Mouse (Mus musculus): Measurements from ENCODE around the gene Mvb12b. TPM values are rescaled to one million over a fixed set of nuclear protein-coding genes. Genes with fewer than 3 reads are reported as not detected.
"Not testable (repeated sequence)": the region's sequence is repeated elsewhere in the genome, so short reads cannot be mapped to it uniquely, and the experiment has no call there.

Mvb12b gene
- total and polyA plus RNA-seq, 3 experiments: 7.2 to 51.4 (median 46.2) TPM

GRCm38 (mm10) chr2:33914998-33915397 is 27.3 kb upstream of the Mvb12b start:
- no peak overlapping the region for H3K4me3 ChIP-seq (ENCODE audit: low read depth, low read length)
- H3K4me1 ChIP-seq (ENCODE audit: insufficient read depth, low read depth, low read length): 0 out of 2 replicates have a peak, but pooled peaks cover 4% of the 10 kb centered on the region
- no peaks in the 10 kb centered on the region for H3K36me3 ChIP-seq (replicated peaks)
- H3K27me3 ChIP-seq (ENCODE audit: insufficient read depth, low read length): peaks cover 36% of the 10 kb centered on the region
- no peak for TF ChIP-seq TAL1 (conservative IDR thresholded peaks at IDR 0.05; ENCODE audit: low read depth, low read length)
- TF ChIP-seq CTCF (IDR thresholded peaks at IDR 0.05; ENCODE audit: low read depth, low read length): no peak
- TF ChIP-seq GATA2 (IDR thresholded peaks at IDR 0.05; ENCODE audit: borderline replicate concordance, low read depth, low read length): no peak
- no peak for TF ChIP-seq GATA1 (IDR thresholded peaks at IDR 0.05; ENCODE audit: borderline replicate concordance, low read length)
- no peak for TF ChIP-seq POLR2AphosphoS5 (IDR thresholded peaks at IDR 0.05; ENCODE audit: insufficient replicate concordance, low read depth, low read length)
- ATAC-seq (ENCODE audit: extremely low read depth, insufficient number of reproducible peaks, low FRiP score, poor library complexity, severe bottlenecking) (no peak), DNase-seq (ENCODE audit: low spot score) (no peak)
- H3K9me3 ChIP-seq (replicated peaks): peaks cover 4% of the 10 kb centered on the region

DNA sequence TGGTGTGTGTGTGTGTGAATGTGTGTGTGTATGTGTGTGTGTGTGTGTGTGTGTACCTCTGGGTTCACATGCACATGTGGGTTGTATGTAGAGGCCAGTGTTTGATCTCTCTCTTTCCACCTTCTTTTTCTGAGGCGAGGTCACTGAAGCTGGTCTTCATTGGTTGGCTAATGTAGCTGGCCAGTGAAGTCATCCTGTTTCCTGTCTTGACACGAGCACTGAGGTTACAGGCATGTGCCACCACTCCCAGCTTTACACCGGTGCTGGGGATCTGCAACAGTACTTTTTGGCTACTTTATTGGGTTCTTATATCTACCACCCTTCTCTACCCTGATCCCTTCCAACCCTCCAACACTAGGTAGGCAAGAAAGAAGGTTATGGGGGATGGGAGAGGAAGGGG is 26.6 kb upstream of the Mvb12b start:
- DNase-seq (ENCODE audit: low spot score): no peak
- no peak for ATAC-seq (ENCODE audit: extremely low read depth, insufficient number of reproducible peaks, low FRiP score, poor library complexity, severe bottlenecking)
- H3K4me3 ChIP-seq (ENCODE audit: low read depth, low read length): no peak overlapping the region
- H3K27me3 ChIP-seq (ENCODE audit: insufficient read depth, low read length): peaks cover 38% of the 10 kb centered on the region
- no peaks in the 10 kb centered on the region for H3K36me3 ChIP-seq (replicated peaks)
- TF ChIP-seq TAL1 (conservative IDR thresholded peaks at IDR 0.05; ENCODE audit: low read depth, low read length): no peak
- TF ChIP-seq POLR2AphosphoS5 (IDR thresholded peaks at IDR 0.05; ENCODE audit: insufficient replicate concordance, low read depth, low read length): no peak
- no peak for TF ChIP-seq GATA2 (IDR thresholded peaks at IDR 0.05; ENCODE audit: borderline replicate concordance, low read depth, low read length)
- no peak for TF ChIP-seq GATA1 (IDR thresholded peaks at IDR 0.05; ENCODE audit: borderline replicate concordance, low read length)
- no peak for TF ChIP-seq CTCF (IDR thresholded peaks at IDR 0.05; ENCODE audit: low read depth, low read length)
- peaks cover 4% of the 10 kb centered on the region for H3K9me3 ChIP-seq (replicated peaks)
- 0 out of 2 replicates have a peak, but pooled peaks cover 4% of the 10 kb centered on the region for H3K4me1 ChIP-seq (ENCODE audit: insufficient read depth, low read depth, low read length)

DNA sequence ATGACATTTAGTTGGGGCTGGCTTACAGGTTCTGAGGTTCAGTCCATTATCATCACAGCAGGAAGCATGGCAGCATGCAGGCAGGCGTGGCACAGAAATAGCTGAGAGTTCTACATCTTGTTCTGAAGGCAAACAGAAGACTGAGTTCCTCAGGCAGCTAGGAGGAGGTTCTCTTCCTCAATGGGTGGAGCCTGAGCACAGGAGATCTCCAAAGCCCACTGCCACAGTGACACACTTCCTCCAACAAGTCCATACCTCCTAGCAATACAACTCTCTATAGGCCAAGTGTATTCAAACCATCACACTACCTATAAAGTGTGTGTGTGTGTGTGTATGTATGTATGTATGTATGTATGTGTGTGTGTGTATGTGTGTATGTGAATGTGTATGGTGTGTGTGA is 25.9 kb upstream of the Mvb12b start:
- not testable (repeated sequence) for ATAC-seq (ENCODE audit: extremely low read depth, insufficient number of reproducible peaks, low FRiP score, poor library complexity, severe bottlenecking); H3K4me3 ChIP-seq (ENCODE audit: low read depth, low read length); H3K4me1 ChIP-seq (ENCODE audit: insufficient read depth, low read depth, low read length); H3K9me3 ChIP-seq (replicated peaks); DNase-seq (ENCODE audit: low spot score); H3K36me3 ChIP-seq (replicated peaks)
- peaks cover 44% of the 10 kb centered on the region for H3K27me3 ChIP-seq (ENCODE audit: insufficient read depth, low read length)

DNA sequence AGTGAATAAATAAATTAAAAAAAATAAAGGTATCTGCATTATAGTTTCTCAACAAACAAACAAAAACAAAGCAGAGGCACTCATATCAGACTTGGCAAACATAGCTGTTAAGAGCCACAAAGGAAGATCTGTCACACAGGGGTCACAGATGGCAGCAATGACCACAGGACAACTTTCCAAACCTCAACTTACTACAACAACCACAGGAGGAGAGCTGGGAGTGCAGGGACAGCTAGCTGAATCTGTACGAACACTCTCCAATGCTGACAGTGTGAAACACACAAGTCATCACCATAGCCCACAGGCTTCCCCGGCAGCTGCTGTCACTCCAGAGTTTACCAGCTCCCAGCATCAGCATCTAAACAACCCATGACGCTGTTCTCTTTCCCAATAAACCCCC is 25.0 kb upstream of the Mvb12b start:
- no peak for TF ChIP-seq POLR2AphosphoS5 (IDR thresholded peaks at IDR 0.05; ENCODE audit: insufficient replicate concordance, low read depth, low read length)
- no peak overlapping the region for H3K4me3 ChIP-seq (ENCODE audit: low read depth, low read length)
- H3K4me1 ChIP-seq (ENCODE audit: insufficient read depth, low read depth, low read length): 0 out of 2 replicates have a peak, but pooled peaks cover 4% of the 10 kb centered on the region
- H3K9me3 ChIP-seq (replicated peaks): peaks cover 4% of the 10 kb centered on the region
- H3K27me3 ChIP-seq (ENCODE audit: insufficient read depth, low read length): peaks cover 46% of the 10 kb centered on the region
- DNase-seq (ENCODE audit: low spot score): no peak
- no peak for ATAC-seq (ENCODE audit: extremely low read depth, insufficient number of reproducible peaks, low FRiP score, poor library complexity, severe bottlenecking)
- H3K36me3 ChIP-seq (replicated peaks): no peaks in the 10 kb centered on the region

DNA sequence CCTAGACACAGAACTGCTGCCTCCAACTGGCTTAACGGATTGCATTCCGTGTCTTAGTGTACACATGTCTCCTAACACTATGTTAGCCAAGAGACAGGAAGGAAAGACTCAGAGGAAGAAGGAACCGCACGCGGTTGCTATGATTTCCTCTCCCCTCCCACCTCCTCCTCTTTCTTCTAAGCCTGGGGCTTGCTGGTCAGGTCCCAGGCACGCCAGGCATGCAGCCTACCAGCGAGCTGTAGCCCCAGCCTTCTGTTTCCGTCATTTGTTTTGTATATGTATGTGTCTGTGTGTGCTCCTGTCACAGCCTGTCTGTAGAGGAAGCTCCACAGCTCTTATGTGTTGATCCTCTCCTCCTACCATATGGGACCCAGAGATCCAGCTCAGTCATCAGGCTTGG is 20.6 kb upstream of the Mvb12b start:
- DNase-seq (ENCODE audit: low spot score) (no peak), ATAC-seq (ENCODE audit: extremely low read depth, insufficient number of reproducible peaks, low FRiP score, poor library complexity, severe bottlenecking) (no peak)
- Histone ChIP-seq H3K4me3 (ENCODE audit: low read depth, low read length) (no peak overlapping the region), H3K27me3 (ENCODE audit: insufficient read depth, low read length) (peaks cover 67% of the 10 kb centered on the region), H3K4me1 (ENCODE audit: insufficient read depth, low read depth, low read length) (no peaks in the 10 kb centered on the region), H3K36me3 (replicated peaks) (no peaks in the 10 kb centered on the region), H3K9me3 (replicated peaks) (peaks cover 4% of the 10 kb centered on the region)
- TF ChIP-seq GATA2 (IDR thresholded peaks at IDR 0.05; ENCODE audit: borderline replicate concordance, low read depth, low read length): no peak
- no peak for TF ChIP-seq TAL1 (conservative IDR thresholded peaks at IDR 0.05; ENCODE audit: low read depth, low read length)
- TF ChIP-seq POLR2AphosphoS5 (IDR thresholded peaks at IDR 0.05; ENCODE audit: insufficient replicate concordance, low read depth, low read length): no peak
- TF ChIP-seq CTCF (IDR thresholded peaks at IDR 0.05; ENCODE audit: low read depth, low read length): no peak
- no peak for TF ChIP-seq GATA1 (IDR thresholded peaks at IDR 0.05; ENCODE audit: borderline replicate concordance, low read length)

- Histone ChIP-seq H3K4me1 (ENCODE audit: insufficient read depth, low read depth, low read length) (no peaks in the 10 kb centered on the region), H3K27me3 (ENCODE audit: insufficient read depth, low read length) (peaks cover 76% of the 10 kb centered on the region), H3K9me3 (replicated peaks) (peaks cover 4% of the 10 kb centered on the region), H3K36me3 (replicated peaks) (no peaks in the 10 kb centered on the region), H3K4me3 (ENCODE audit: low read depth, low read length) (no peak overlapping the region)
- ATAC-seq (ENCODE audit: extremely low read depth, insufficient number of reproducible peaks, low FRiP score, poor library complexity, severe bottlenecking) (no peak), DNase-seq (ENCODE audit: low spot score) (no peak)
- TF ChIP-seq TAL1 (conservative IDR thresholded peaks at IDR 0.05; ENCODE audit: low read depth, low read length) (no peak), CTCF (IDR thresholded peaks at IDR 0.05; ENCODE audit: low read depth, low read length) (no peak), POLR2AphosphoS5 (IDR thresholded peaks at IDR 0.05; ENCODE audit: insufficient replicate concordance, low read depth, low read length) (no peak), GATA2 (IDR thresholded peaks at IDR 0.05; ENCODE audit: borderline replicate concordance, low read depth, low read length) (no peak), GATA1 (IDR thresholded peaks at IDR 0.05; ENCODE audit: borderline replicate concordance, low read length) (no peak)
Observed at GRCm38 (mm10) chr2:33907174-33907573, 19.4 kb upstream of the Mvb12b start.

DNA sequence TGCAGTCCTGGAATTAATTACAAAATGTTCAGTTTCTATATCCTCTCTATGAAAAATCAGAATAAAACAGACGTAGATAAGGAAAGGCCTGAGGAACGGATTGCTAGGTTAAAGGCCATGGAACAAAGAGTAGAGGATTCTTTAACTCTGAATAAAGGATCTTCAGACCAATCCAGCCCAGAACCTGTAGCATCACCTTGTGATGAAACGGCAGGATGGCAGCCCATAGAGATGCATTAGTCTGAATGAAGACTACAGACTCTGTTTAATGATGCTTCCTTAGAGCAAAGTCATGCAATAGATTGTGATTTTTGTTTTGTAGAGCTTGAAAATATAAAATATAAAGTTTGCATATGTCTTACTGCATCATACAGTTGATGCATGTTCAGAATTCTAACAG is 8.1 kb upstream of the Mvb12b start:
- H3K36me3 ChIP-seq (replicated peaks): no peaks in the 10 kb centered on the region
- peaks cover 3% of the 10 kb centered on the region for H3K9me3 ChIP-seq (replicated peaks)
- no peak for ATAC-seq (ENCODE audit: extremely low read depth, insufficient number of reproducible peaks, low FRiP score, poor library complexity, severe bottlenecking)
- TF ChIP-seq TAL1 (conservative IDR thresholded peaks at IDR 0.05; ENCODE audit: low read depth, low read length) (no peak), POLR2AphosphoS5 (IDR thresholded peaks at IDR 0.05; ENCODE audit: insufficient replicate concordance, low read depth, low read length) (no peak), CTCF (IDR thresholded peaks at IDR 0.05; ENCODE audit: low read depth, low read length) (no peak), GATA1 (IDR thresholded peaks at IDR 0.05; ENCODE audit: borderline replicate concordance, low read length) (no peak), GATA2 (IDR thresholded peaks at IDR 0.05; ENCODE audit: borderline replicate concordance, low read depth, low read length) (no peak)
- no peak overlapping the region for H3K4me3 ChIP-seq (ENCODE audit: low read depth, low read length)
- H3K4me1 ChIP-seq (ENCODE audit: insufficient read depth, low read depth, low read length): no peaks in the 10 kb centered on the region
- H3K27me3 ChIP-seq (ENCODE audit: insufficient read depth, low read length): peaks cover 27% of the 10 kb centered on the region
- no peak for DNase-seq (ENCODE audit: low spot score)
